Comparison of ENCODE assay signal across 9 mouse cellular contexts in genomic region chr4:59786661-59787060, GRCm38 (mm10). TPM values are rescaled to one million over a fixed set of nuclear protein-coding genes. Genes with fewer than 3 reads are reported as not detected.
A peak's percentile ranks its signal among the peaks of the same experiment; 100 is the strongest.
DNase-seq lines count a peak whose midpoint lies in the region; ATAC-seq and TF ChIP-seq lines count a peak whose summit lies in the region.
"Had no signal": no experiment of that assay in that cellular context is flagged by ENCODE, and none has a peak within 500 bp of the region (broad histone marks: within the 10 kb centered on the region; RNA-seq: fewer than 3 reads in every experiment).

No protein-coding gene starts in this region.

- DNase-seq in hindbrain, embryonic 14.5 days (ENCODE audit: low spot score), result peak; percentile 90
- peak; percentile 66 for DNase-seq in ZHBTc4 (ENCODE audit: low read depth, low spot score)
- peak; percentile 84 for DNase-seq in embryo, embryonic 10 days (ENCODE audit: low spot score)
- peak; percentile 85 for DNase-seq in heart, postnatal 4 days
- DNase-seq in liver, adult 2 months (ENCODE audit: extremely low read depth, low read depth, low spot score), result peak; percentile 19
- peak; percentile 80 for DNase-seq in thymus, postnatal 25 days

- H3K9ac ChIP-seq in hindbrain, embryonic 14.5 days, result no peak overlapping the region
- H3K9ac ChIP-seq in hindbrain, embryonic 16.5 days (ENCODE audit: low read depth, low read length), result no peak overlapping the region
- no peak overlapping the region for H3K9ac ChIP-seq in liver, adult 2 months (ENCODE audit: low read depth, low read length)
- H3K9ac ChIP-seq: embryonic facial prominence, embryonic 13.5 days had no signal

- peak; percentile 92 for TF ChIP-seq CTCF in liver, adult 2 months (IDR thresholded peaks at IDR 0.05; ENCODE audit: low read depth, low read length)
- TF ChIP-seq CTCF in olfactory bulb, adult 2 months (IDR thresholded peaks at IDR 0.05; ENCODE audit: insufficient read depth, low read depth, low read length), result peak; percentile 85

- no peaks in the 10 kb centered on the region for H3K9me3 ChIP-seq in hindbrain, embryonic 14.5 days (ENCODE audit: control insufficient read depth, low read length)
- no peaks in the 10 kb centered on the region for H3K9me3 ChIP-seq in hindbrain, embryonic 16.5 days (ENCODE audit: control insufficient read depth, low read length)
- H3K9me3 ChIP-seq: embryonic facial prominence, embryonic 13.5 days had no signal

- no peak overlapping the region for H3K4me2 ChIP-seq in hindbrain, embryonic 14.5 days (replicated peaks)
- no peak overlapping the region for H3K4me2 ChIP-seq in hindbrain, embryonic 16.5 days (ENCODE audit: low read length)
- H3K4me2 ChIP-seq: embryonic facial prominence, embryonic 13.5 days had no signal

- no peak for ATAC-seq in hindbrain, embryonic 14.5 days (ENCODE audit: low FRiP score)
- ATAC-seq in hindbrain, embryonic 16.5 days, result no peak

- H3K4me1 ChIP-seq in hindbrain, embryonic 14.5 days (replicated peaks; ENCODE audit: control insufficient read depth, insufficient read depth, low read length), result peaks cover 5% of the 10 kb centered on the region
- peaks cover 8% of the 10 kb centered on the region for H3K4me1 ChIP-seq in hindbrain, embryonic 16.5 days (ENCODE audit: control insufficient read depth, insufficient read depth, low read depth, low read length)
- H3K4me1 ChIP-seq in liver, adult 2 months (ENCODE audit: control insufficient read depth, insufficient read depth, low read length), result peaks cover 6% of the 10 kb centered on the region
- H3K4me1 ChIP-seq in olfactory bulb, adult 2 months (ENCODE audit: control insufficient read depth, insufficient read depth, low read length), result peaks cover 4% of the 10 kb centered on the region

- no peak for TF ChIP-seq POLR2A in liver, adult 2 months (IDR thresholded peaks at IDR 0.05; ENCODE audit: extremely low read depth, insufficient read depth, low read length)
- no peak for TF ChIP-seq POLR2A in olfactory bulb, adult 2 months (IDR thresholded peaks at IDR 0.05; ENCODE audit: insufficient read depth, low read depth, low read length)

- no peaks in the 10 kb centered on the region for H3K27me3 ChIP-seq in hindbrain, embryonic 14.5 days (ENCODE audit: control insufficient read depth, insufficient read depth, low read length)
- H3K27me3 ChIP-seq in hindbrain, embryonic 16.5 days (replicated peaks; ENCODE audit: control insufficient read depth, insufficient read depth, low read length), result no peaks in the 10 kb centered on the region
- H3K27me3 ChIP-seq in liver, adult 2 months (ENCODE audit: control insufficient read depth, insufficient read depth, low read length), result no peaks in the 10 kb centered on the region

- no peak overlapping the region for H3K4me3 ChIP-seq in hindbrain, embryonic 14.5 days (replicated peaks; ENCODE audit: low read length)
- no peak overlapping the region for H3K4me3 ChIP-seq in hindbrain, embryonic 16.5 days (ENCODE audit: low read length)
- H3K4me3 ChIP-seq in liver, adult 2 months (ENCODE audit: insufficient read depth, low read depth, low read length), result no peak overlapping the region
- no peak overlapping the region for H3K4me3 ChIP-seq in olfactory bulb, adult 2 months (ENCODE audit: insufficient read depth, low read depth, low read length)
- H3K4me3 ChIP-seq: embryonic facial prominence, embryonic 13.5 days had no signal

- H3K36me3 ChIP-seq in hindbrain, embryonic 14.5 days (replicated peaks; ENCODE audit: control insufficient read depth, insufficient read depth), result no peaks in the 10 kb centered on the region
- no peaks in the 10 kb centered on the region for H3K36me3 ChIP-seq in hindbrain, embryonic 16.5 days (ENCODE audit: control insufficient read depth, insufficient read depth, low read length)
- H3K36me3 ChIP-seq in liver, adult 2 months (ENCODE audit: control insufficient read depth, insufficient read depth, low read length), result no peaks in the 10 kb centered on the region
- H3K36me3 ChIP-seq: embryonic facial prominence, embryonic 13.5 days had no signal

- peaks cover 11% of the 10 kb centered on the region for H3K79me2 ChIP-seq in liver, adult 2 months (ENCODE audit: control insufficient read depth, insufficient read depth, low read length)

- no peak overlapping the region for H3K27ac ChIP-seq in hindbrain, embryonic 14.5 days
- no peak overlapping the region for H3K27ac ChIP-seq in hindbrain, embryonic 16.5 days (ENCODE audit: low read depth, low read length)
- H3K27ac ChIP-seq in liver, adult 2 months (replicated peaks; ENCODE audit: insufficient read depth, low read depth, low read length), result no peak overlapping the region
- H3K27ac ChIP-seq in olfactory bulb, adult 2 months (ENCODE audit: insufficient read depth, low read depth, low read length), result no peak overlapping the region
- H3K27ac ChIP-seq: embryonic facial prominence, embryonic 13.5 days had no signal

- under 1% methylated on average over 7 of the region's 7 CpGs for WGBS in hindbrain, embryonic 14.5 days
- 2% methylated on average over 7 of the region's 7 CpGs for WGBS in hindbrain, embryonic 16.5 days
- WGBS in liver, adult 2 months, result under 1% methylated on average over 7 of the region's 7 CpGs
- under 1% methylated on average over 7 of the region's 7 CpGs for WGBS in olfactory bulb, adult 2 months

RNA-seq across cellular contexts. Expression of gene Inip, which starts 14.7 kb away (rescaled TPM):
- 52.2 and 52.7 TPM in 2 replicates for polyA plus RNA-seq in hindbrain, embryonic 14.5 days (2014; fragmentation: Nextera tagmentation; extraction: Ambion mirVana)
- 46.7 and 50.7 TPM in 2 replicates for polyA plus RNA-seq in hindbrain, embryonic 16.5 days (2015; fragmentation: Nextera tagmentation; extraction: Ambion mirVana)
- 10 to 100 TPM; 19.7 to 22.7 TPM for total RNA-seq in heart, postnatal 4 days (2021)
- total RNA-seq in liver, adult 2 months (2014; rRNA removed), result 2.4 and 3.4 TPM in 2 replicates
- 2.3 and 2.4 TPM in 2 replicates for polyA plus RNA-seq in liver, adult 2 months (2012; rRNA removed)
- polyA plus RNA-seq in olfactory bulb, adult 2 months (2012; ENCODE audit: insufficient read depth, insufficient read length, low replicate concordance, missing spikeins), result not detected in 2 replicates

RNA-seq across cellular contexts. Expression of gene Snx30, which starts 19.0 kb away (rescaled TPM):
- 21.9 and 29.2 TPM in 2 replicates for polyA plus RNA-seq in hindbrain, embryonic 14.5 days (2014; fragmentation: Nextera tagmentation; extraction: Ambion mirVana)
- 16.5 and 18.8 TPM in 2 replicates for polyA plus RNA-seq in hindbrain, embryonic 16.5 days (2015; fragmentation: Nextera tagmentation; extraction: Ambion mirVana)
- 10 to 100 TPM; 10.3 to 12.9 TPM for total RNA-seq in heart, postnatal 4 days (2021)
- 4.1 and 5.9 TPM in 2 replicates for total RNA-seq in liver, adult 2 months (2014; rRNA removed)
- polyA plus RNA-seq in liver, adult 2 months (2012; rRNA removed), result 1.4 and 1.6 TPM in 2 replicates
- polyA plus RNA-seq in olfactory bulb, adult 2 months (2012; ENCODE audit: insufficient read depth, insufficient read length, low replicate concordance, missing spikeins), result not detected in 2 replicates

Comparison
In these comparisons a context has a peak if more than half of its experiments do, and no peak if none do; other contexts are left out.
1. DNase-seq: peak in every context shown above with its lines; median percentile 90 in hindbrain, embryonic 14.5 days; 85 in heart, postnatal 4 days; 84 in embryo, embryonic 10 days; 80 in thymus, postnatal 25 days; 66 in ZHBTc4; 19 in liver, adult 2 months.
2. RNA of gene Inip, which starts 14.7 kb away (polyA plus RNA-seq): not detected in olfactory bulb, adult 2 months, 52.2 to 52.7 TPM in hindbrain, embryonic 14.5 days and 46.7 to 50.7 TPM in hindbrain, embryonic 16.5 days; 2.3 to 2.4 TPM in liver, adult 2 months; every median in the first group is over 10 times any median in the second.